Mouse (Mus musculus) spleen, adult 18-20 months (tissue): ENCODE results near the gene Rgs12.

Experiments used
- DNase-seq, 2 experiments: peaks; one replicate each; pipeline ENCODE4 v3.0.0; 2022; ENCODE audit warnings: mixed read lengths in 2 of 2

Gene Rgs12

GRCm38 (mm10) chr5:34948861-34949760 is at the start of gene Rgs12:
TSS of gene Rgs12 (plus strand) at chr5:34949445.
- peak; percentile 76 to 81 for DNase-seq

- no peak for DNase-seq
Observed at GRCm38 (mm10) chr5:34899787-34900469, 49.3 kb upstream of the Rgs12 start.

GRCm38 (mm10) chr5:34902371-34902770 is 46.9 kb upstream of the Rgs12 start:
- DNase-seq: no peak

GRCm38 (mm10) chr5:34902811-34903385 is 46.3 kb upstream of the Rgs12 start:
- DNase-seq: no peak

- DNase-seq: no peak
Observed at GRCm38 (mm10) chr5:34904412-34904811, 44.8 kb upstream of the Rgs12 start.

GRCm38 (mm10) chr5:34907230-34907629 is 42.0 kb upstream of the Rgs12 start:
- no peak for DNase-seq

GRCm38 (mm10) chr5:34907910-34908725 is 41.1 kb upstream of the Rgs12 start, which contains the start of gene Msantd1:
TSS of gene Msantd1 (plus strand) at chr5:34908012.
- DNase-seq: no peak

GRCm38 (mm10) chr5:34908726-34909633 is 40.3 kb upstream of the Rgs12 start:
- DNase-seq: no peak

GRCm38 (mm10) chr5:34909634-34910503 is 39.4 kb upstream of the Rgs12 start:
- DNase-seq: no peak

GRCm38 (mm10) chr5:34910504-34910815 is 38.8 kb upstream of the Rgs12 start:
- no peak for DNase-seq

- DNase-seq: peak in 1 of 2 experiments; percentile 57
Observed at GRCm38 (mm10) chr5:34915801-34916200, 33.4 kb upstream of the Rgs12 start.

GRCm38 (mm10) chr5:34917234-34917655 is 32.0 kb upstream of the Rgs12 start:
- DNase-seq: no peak

- no peak for DNase-seq
Observed at GRCm38 (mm10) chr5:34918785-34919184, 30.5 kb upstream of the Rgs12 start.

GRCm38 (mm10) chr5:34922531-34922930 is 26.7 kb upstream of the Rgs12 start:
- DNase-seq: no peak

GRCm38 (mm10) chr5:34923920-34924319 is 25.3 kb upstream of the Rgs12 start:
- DNase-seq: no peak

GRCm38 (mm10) chr5:34924519-34924918 is 24.7 kb upstream of the Rgs12 start:
- no peak for DNase-seq

GRCm38 (mm10) chr5:34927648-34928047 is 21.6 kb upstream of the Rgs12 start:
- no peak for DNase-seq

GRCm38 (mm10) chr5:34930151-34930975 is 18.9 kb upstream of the Rgs12 start:
- DNase-seq: no peak

GRCm38 (mm10) chr5:34931091-34931490 is 18.2 kb upstream of the Rgs12 start:
- no peak for DNase-seq
